Mouse (Mus musculus): ENCODE measurements at regions not wholly inside any gene's neighbourhood (a gene's known extent, or its start where the extent isn't known, plus 50 kb on each side); places are given as distances from the start of the nearest gene placed in this dataset.

- H3K27ac ChIP-seq (ENCODE audit: insufficient read depth, low read depth, low read length), result no peak overlapping the region
- 35% methylated on average over 1 of the region's 1 CpGs for WGBS
- H3K4me1 ChIP-seq (ENCODE audit: control insufficient read depth, insufficient read depth, insufficient read length, low read length), result no peaks in the 10 kb centered on the region
- H3K4me3 ChIP-seq (ENCODE audit: low read depth, low read length), result no peak overlapping the region
- TF ChIP-seq POLR2A (IDR thresholded peaks at IDR 0.05; ENCODE audit: low read depth, low read length), result no peak
- no peak for TF ChIP-seq CTCF (IDR thresholded peaks at IDR 0.05; ENCODE audit: extremely low read depth, insufficient read length, insufficient replicate concordance, low read depth, low read length)
- H3K36me3 ChIP-seq (ENCODE audit: control insufficient read depth, insufficient read depth, low read length), result no peaks in the 10 kb centered on the region
- no peaks in the 10 kb centered on the region for H3K27me3 ChIP-seq (ENCODE audit: control insufficient read depth, insufficient read depth, low read length)
Measured at GRCm38 (mm10) chrX:14592793-14593192, 381.8 kb downstream of the H2al1n start.

- H3K4me1 ChIP-seq (ENCODE audit: control insufficient read depth, insufficient read depth, insufficient read length, low read length), result no peaks in the 10 kb centered on the region
- H3K27me3 ChIP-seq (ENCODE audit: control insufficient read depth, insufficient read depth, low read length), result no peaks in the 10 kb centered on the region
- H3K4me3 ChIP-seq (ENCODE audit: low read depth, low read length), result no peak overlapping the region
- TF ChIP-seq CTCF (IDR thresholded peaks at IDR 0.05; ENCODE audit: extremely low read depth, insufficient read length, insufficient replicate concordance, low read depth, low read length) (no peak), POLR2A (IDR thresholded peaks at IDR 0.05; ENCODE audit: low read depth, low read length) (no peak)
- no peaks in the 10 kb centered on the region for H3K36me3 ChIP-seq (ENCODE audit: control insufficient read depth, insufficient read depth, low read length)
- H3K27ac ChIP-seq (ENCODE audit: insufficient read depth, low read depth, low read length), result no peak overlapping the region
Measured at GRCm38 (mm10) chrX:14596799-14597198, 385.9 kb downstream of the H2al1n start.

- H3K4me1 ChIP-seq (ENCODE audit: control insufficient read depth, insufficient read depth, insufficient read length, low read length), result no peaks in the 10 kb centered on the region
- TF ChIP-seq CTCF (IDR thresholded peaks at IDR 0.05; ENCODE audit: extremely low read depth, insufficient read length, insufficient replicate concordance, low read depth, low read length) (no peak), POLR2A (IDR thresholded peaks at IDR 0.05; ENCODE audit: low read depth, low read length) (no peak)
- no peak overlapping the region for H3K4me3 ChIP-seq (ENCODE audit: low read depth, low read length)
- 96% methylated on average over 2 of the region's 2 CpGs for WGBS
- no peak overlapping the region for H3K27ac ChIP-seq (ENCODE audit: insufficient read depth, low read depth, low read length)
- H3K27me3 ChIP-seq (ENCODE audit: control insufficient read depth, insufficient read depth, low read length), result no peaks in the 10 kb centered on the region
- H3K36me3 ChIP-seq (ENCODE audit: control insufficient read depth, insufficient read depth, low read length), result no peaks in the 10 kb centered on the region
Measured at GRCm38 (mm10) chrX:14601916-14602315, 391.0 kb downstream of the H2al1n start.

GRCm38 (mm10) chrX:14609196-14609595 is 398.2 kb downstream of the H2al1n start:
- 80% methylated on average over 1 of the region's 1 CpGs for WGBS

GRCm38 (mm10) chrX:14628267-14628901 is 417.4 kb downstream of the H2al1n start:
- Histone ChIP-seq H3K4me3 (ENCODE audit: low read depth, low read length) (no peak overlapping the region), H3K4me1 (ENCODE audit: control insufficient read depth, insufficient read depth, insufficient read length, low read length) (no peaks in the 10 kb centered on the region), H3K27ac (ENCODE audit: insufficient read depth, low read depth, low read length) (peak overlapping the region; percentile 34; the same call in 1 of the 2 replicates), H3K27me3 (ENCODE audit: control insufficient read depth, insufficient read depth, low read length) (no peaks in the 10 kb centered on the region), H3K36me3 (ENCODE audit: control insufficient read depth, insufficient read depth, low read length) (no peaks in the 10 kb centered on the region)
- 25% methylated on average over 10 of the region's 10 CpGs for WGBS
- no peak for TF ChIP-seq CTCF (IDR thresholded peaks at IDR 0.05; ENCODE audit: extremely low read depth, insufficient read length, insufficient replicate concordance, low read depth, low read length)
- no peak for TF ChIP-seq POLR2A (IDR thresholded peaks at IDR 0.05; ENCODE audit: low read depth, low read length)

More at GRCm38 (mm10) chrX:14609196-14609595, 398.2 kb downstream of the H2al1n start:
- Histone ChIP-seq H3K4me1 (ENCODE audit: control insufficient read depth, insufficient read depth, insufficient read length, low read length) (no peaks in the 10 kb centered on the region), H3K36me3 (ENCODE audit: control insufficient read depth, insufficient read depth, low read length) (no peaks in the 10 kb centered on the region), H3K27me3 (ENCODE audit: control insufficient read depth, insufficient read depth, low read length) (no peaks in the 10 kb centered on the region), H3K27ac (ENCODE audit: insufficient read depth, low read depth, low read length) (no peak overlapping the region), H3K4me3 (ENCODE audit: low read depth, low read length) (no peak overlapping the region)
- no peak for TF ChIP-seq POLR2A (IDR thresholded peaks at IDR 0.05; ENCODE audit: low read depth, low read length)
- TF ChIP-seq CTCF (IDR thresholded peaks at IDR 0.05; ENCODE audit: extremely low read depth, insufficient read length, insufficient replicate concordance, low read depth, low read length), result no peak

GRCm38 (mm10) chrX:14639378-14639777 is 428.4 kb downstream of the H2al1n start:
- no peak for TF ChIP-seq CTCF (IDR thresholded peaks at IDR 0.05; ENCODE audit: extremely low read depth, insufficient read length, insufficient replicate concordance, low read depth, low read length)
- TF ChIP-seq POLR2A (IDR thresholded peaks at IDR 0.05; ENCODE audit: low read depth, low read length), result no peak
- 73% methylated on average over 3 of the region's 3 CpGs for WGBS
- no peaks in the 10 kb centered on the region for H3K27me3 ChIP-seq (ENCODE audit: control insufficient read depth, insufficient read depth, low read length)
- H3K4me1 ChIP-seq (ENCODE audit: control insufficient read depth, insufficient read depth, insufficient read length, low read length), result no peaks in the 10 kb centered on the region
- H3K36me3 ChIP-seq (ENCODE audit: control insufficient read depth, insufficient read depth, low read length), result no peaks in the 10 kb centered on the region
- H3K27ac ChIP-seq (ENCODE audit: insufficient read depth, low read depth, low read length), result no peak overlapping the region
- no peak overlapping the region for H3K4me3 ChIP-seq (ENCODE audit: low read depth, low read length)

GRCm38 (mm10) chrX:14664852-14665251 is 453.9 kb downstream of the H2al1n start:
- H3K27me3 ChIP-seq (ENCODE audit: control insufficient read depth, insufficient read depth, low read length), result no peaks in the 10 kb centered on the region
- 72% methylated on average over 3 of the region's 3 CpGs for WGBS
- no peaks in the 10 kb centered on the region for H3K36me3 ChIP-seq (ENCODE audit: control insufficient read depth, insufficient read depth, low read length)
- TF ChIP-seq POLR2A (IDR thresholded peaks at IDR 0.05; ENCODE audit: low read depth, low read length) (no peak), CTCF (IDR thresholded peaks at IDR 0.05; ENCODE audit: extremely low read depth, insufficient read length, insufficient replicate concordance, low read depth, low read length) (no peak)
- no peak overlapping the region for H3K4me3 ChIP-seq (ENCODE audit: low read depth, low read length)
- H3K27ac ChIP-seq (ENCODE audit: insufficient read depth, low read depth, low read length), result no peak overlapping the region
- H3K4me1 ChIP-seq (ENCODE audit: control insufficient read depth, insufficient read depth, insufficient read length, low read length), result no peaks in the 10 kb centered on the region
